Mouse (Mus musculus) gastrocnemius, adult 18-20 months (tissue): Measurements from ENCODE around the gene Ptprg. TPM values are rescaled to one million over a fixed set of nuclear protein-coding genes. Genes with fewer than 3 reads are reported as not detected.
A peak's percentile ranks its signal among the peaks of the same experiment; 100 is the strongest.

Source experiments
- DNase-seq: peaks from one replicate; pipeline ENCODE4 v3.0.0; 2021; ENCODE audit warnings: low spot score
- total RNA-seq, 2 experiments: library from RNA; stranded (reverse); gene quantifications; 2 replicates each; pipeline ENCODE4 v1.2.3; 2021

Ptprg gene
- total RNA-seq, 2 experiments from 2014 or later, result 18.4 to 21.3 TPM

- no peak for DNase-seq
Measured at GRCm38 (mm10) chr14:11615697-11616096, 62.4 kb downstream of the Ptprg start.

DNA sequence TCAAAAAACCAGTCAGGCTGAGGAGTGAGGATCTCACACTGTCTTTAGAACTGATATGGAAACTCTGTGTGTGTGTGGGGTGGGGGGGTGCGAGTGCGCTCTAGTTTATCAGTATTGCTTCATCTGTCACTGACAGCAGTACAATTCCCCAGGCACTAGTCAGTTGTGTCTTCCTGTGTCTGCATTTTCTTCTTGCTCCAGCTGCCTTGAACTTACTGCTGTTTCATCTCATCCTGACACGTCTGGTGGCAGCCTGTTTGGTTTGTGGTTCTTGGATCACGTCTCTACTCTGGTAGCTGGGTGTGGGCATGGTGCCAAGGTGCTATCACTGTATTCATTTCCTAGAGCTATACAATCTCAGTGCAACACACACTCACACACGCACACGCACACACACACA is 64.0 kb downstream of the Ptprg start:
- no peak for DNase-seq

GRCm38 (mm10) chr14:11618140-11618705 is 64.9 kb downstream of the Ptprg start:
- no peak for DNase-seq

DNA sequence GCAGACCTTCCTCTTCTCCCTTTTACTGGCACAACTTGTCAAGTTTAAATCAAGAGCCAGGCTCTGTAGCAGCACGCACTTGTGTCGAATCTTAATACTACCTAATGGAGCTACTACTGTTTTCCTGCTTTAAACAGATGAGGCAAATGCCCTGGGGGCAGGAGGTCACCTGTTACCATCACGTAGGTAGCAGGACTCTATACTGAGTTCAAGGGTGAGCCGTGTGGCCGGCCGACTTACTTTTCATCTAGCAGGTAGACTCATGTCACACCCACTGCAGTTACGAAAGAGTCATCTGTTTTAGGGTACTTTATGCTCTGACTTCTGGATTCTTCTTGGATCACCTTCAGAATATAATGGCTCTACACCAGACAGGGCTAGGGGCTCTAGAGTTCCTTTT is 66.3 kb downstream of the Ptprg start:
- no peak for DNase-seq

GRCm38 (mm10) chr14:11620314-11620713 is 67.0 kb downstream of the Ptprg start:
- DNase-seq, result no peak

- DNase-seq, result no peak
Measured at GRCm38 (mm10) chr14:11620962-11621568, 67.7 kb downstream of the Ptprg start.

GRCm38 (mm10) chr14:11623576-11623975 is 70.2 kb downstream of the Ptprg start:
- DNase-seq, result no peak

DNA sequence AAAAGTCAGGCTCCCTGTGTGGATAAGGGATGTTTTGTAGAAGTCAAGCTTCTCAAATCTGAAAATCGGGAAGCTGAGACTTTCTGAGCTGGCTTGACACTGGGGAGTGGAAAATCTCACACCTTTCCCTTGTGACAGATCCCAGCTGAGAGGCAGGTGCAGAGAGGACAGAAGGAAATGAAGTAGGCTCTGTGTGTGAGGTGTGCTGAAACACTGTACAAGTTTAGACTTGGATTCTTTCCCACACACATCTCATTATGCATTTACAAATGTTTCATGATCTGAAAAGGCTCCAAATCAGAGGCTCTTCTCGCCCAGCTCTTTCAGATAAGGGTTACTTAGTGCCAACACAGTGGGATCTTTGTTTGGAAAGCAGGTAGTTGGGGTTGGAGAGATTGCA is 77.4 kb downstream of the Ptprg start:
- no peak for DNase-seq

GRCm38 (mm10) chr14:11631505-11631904 is 78.2 kb downstream of the Ptprg start:
- DNase-seq, result no peak

DNA sequence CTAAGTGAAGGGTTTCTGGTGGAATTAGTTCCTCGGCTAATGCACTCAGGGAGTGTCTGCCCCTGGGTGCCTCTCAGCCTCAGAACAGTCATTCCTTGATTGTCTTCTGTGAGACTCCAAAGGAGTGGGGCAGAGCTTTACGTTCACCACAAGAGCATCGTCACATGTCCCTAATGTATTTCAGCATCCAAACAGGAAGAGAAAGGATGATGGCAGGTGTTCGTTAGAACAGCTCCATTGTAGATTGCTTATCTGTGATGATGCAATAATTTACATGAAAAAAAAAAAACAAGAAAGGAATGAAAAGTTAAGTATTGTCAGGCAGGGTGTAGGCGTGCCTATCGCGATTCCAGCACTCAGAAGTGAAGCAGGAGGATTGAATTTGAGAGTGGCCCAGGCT is 84.3 kb downstream of the Ptprg start:
- DNase-seq, result no peak

DNA sequence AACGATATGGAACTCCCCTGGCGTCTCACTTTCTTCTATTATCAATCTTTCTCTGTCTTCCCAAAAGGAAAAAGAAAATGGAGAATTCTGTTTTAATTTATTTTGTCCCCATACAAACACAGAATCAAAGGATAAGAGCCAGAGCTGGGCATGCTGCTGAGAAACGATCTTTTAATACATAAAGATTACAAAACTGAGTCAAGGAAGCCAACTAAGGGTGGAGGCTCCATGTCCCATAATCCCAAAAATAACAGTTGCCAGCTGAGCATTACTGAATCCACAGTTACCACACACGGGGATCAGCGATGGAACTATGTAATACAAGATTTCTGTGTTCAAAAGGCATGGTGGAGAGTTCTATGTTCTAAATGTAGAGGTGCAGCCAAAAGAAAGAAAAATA is 86.0 kb downstream of the Ptprg start:
- DNase-seq, result no peak

- DNase-seq, result no peak
Measured at GRCm38 (mm10) chr14:11640372-11640771, 87.0 kb downstream of the Ptprg start.

DNA sequence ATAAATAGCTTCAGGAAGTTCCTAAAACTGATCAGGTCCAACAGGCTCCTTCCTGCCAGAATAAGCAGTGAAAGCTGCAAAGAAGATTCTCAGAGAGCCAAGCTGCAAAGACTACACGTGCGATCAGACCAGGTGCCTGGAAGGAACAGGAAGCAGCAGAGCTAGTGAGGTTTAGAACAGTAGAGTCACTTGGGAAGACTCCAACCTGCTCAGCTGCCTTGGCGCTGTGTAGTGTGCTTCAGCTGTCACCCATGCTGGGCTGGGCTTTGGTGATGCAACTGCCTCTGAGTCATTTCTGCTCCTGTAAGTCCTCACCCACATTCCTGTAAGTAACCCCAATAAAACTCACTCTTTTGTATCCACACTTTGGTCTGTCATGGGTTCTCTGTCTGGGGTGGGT is 87.7 kb downstream of the Ptprg start:
- DNase-seq, result no peak

DNA sequence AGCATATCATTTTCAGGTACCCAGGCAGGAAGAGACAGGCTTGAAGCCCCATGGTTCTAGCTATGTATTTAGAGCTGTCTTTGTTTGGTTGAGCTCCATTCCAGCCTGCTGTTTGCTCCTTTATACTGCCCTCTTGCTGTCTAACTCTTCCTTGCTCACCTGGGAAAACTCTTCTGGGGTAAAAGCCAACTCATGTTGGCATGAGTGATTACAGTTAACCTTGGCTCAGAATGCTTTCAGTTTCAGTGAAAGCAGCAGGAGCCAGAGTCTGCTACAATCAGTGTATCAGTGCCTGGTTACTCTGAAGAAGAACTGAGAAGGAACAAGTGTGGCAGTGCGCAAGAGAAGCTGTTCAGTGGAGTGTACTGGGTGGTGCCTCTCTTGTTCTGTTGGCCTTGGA is 89.6 kb downstream of the Ptprg start:
- no peak for DNase-seq

DNA sequence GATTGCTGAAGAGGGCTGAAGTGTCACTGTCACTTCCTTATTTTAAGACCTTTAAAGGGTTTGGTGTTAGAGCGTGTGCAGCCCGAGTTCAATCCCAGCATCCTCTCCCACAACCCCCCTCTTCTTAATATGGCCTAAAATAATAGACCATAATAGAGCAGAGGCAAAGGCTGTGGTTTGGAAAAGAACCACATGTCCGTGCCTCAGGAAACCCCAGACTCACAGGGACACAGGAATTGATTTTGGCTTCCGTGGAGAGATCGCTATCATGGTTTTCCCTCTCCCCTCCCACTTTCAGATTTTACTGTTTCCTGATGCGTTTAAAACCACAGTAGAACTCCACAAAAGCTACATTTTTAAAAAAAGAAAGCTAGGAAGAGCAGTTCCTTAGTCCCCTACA is 104.0 kb downstream of the Ptprg start:
- DNase-seq, result no peak

DNA sequence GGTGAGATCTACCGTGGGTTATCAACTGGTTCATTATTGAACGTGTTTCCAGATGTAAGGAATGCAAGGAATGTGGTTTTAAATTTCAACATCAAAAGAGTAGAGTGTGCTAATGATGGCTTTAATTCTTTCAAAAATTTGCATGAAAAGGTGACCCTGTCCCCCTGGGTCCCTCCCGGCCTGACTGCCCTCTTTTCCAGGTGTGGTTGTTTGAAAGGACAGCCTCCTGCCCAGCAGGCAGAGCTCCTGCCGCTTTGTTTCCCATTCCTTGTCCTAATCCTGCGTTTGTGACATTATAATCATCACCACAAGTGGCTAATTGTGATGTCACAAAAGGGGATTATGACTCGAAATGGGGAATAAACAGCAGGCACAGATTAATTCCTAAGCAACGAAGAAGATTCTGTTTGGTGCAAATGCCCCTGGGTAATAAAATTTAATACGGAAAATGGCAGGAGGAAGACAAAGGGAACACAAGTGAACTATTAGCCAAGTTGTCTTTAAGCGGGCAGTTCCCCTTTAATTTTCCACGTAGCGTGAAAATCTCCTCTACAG is 110.4 kb downstream of the Ptprg start:
- DNase-seq, result no peak

DNA sequence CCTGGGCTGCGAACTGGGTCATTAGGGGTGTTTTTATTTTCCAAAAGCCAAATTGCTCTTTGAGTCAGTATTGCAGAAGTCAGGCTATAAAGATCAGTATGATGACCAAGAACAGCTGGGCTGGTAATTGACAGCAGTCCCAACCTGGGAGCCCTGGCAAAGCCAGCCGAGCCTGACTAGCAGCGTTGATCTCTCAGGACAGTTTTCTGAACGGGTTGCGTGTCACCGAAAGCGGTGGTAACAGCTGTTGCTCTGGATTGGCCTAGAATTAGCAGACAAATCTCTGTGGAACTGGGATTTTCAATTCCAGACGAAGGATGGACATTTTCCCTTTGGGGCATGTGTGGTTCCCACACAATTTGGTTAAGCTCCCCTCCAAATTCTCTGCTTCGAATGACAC is 111.0 kb downstream of the Ptprg start:
- DNase-seq, result peak; percentile 53

DNA sequence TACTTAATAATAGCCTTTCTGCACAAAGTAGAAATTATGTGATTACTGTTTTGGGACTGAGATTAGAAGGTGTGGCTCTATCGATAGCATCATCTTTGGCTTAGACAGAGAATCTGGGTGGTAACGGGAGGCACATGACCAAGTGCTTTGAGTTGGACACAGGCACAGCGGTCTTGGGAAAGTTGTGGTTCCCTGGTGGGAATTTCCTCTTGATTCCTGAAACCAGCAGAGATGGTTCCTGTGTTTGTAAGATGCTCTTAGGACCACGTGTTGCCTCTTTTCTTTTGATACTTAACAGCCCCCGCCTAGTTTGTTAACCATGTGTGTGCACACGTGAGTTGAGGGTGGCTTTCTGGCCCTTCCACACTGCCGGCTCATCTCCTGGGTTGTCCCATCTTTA is 111.7 kb downstream of the Ptprg start:
- peak; percentile 27 for DNase-seq

- DNase-seq, result no peak
Measured at GRCm38 (mm10) chr14:11667762-11668161, 114.4 kb downstream of the Ptprg start.

GRCm38 (mm10) chr14:11670847-11671246 is 117.5 kb downstream of the Ptprg start:
- no peak for DNase-seq

DNA sequence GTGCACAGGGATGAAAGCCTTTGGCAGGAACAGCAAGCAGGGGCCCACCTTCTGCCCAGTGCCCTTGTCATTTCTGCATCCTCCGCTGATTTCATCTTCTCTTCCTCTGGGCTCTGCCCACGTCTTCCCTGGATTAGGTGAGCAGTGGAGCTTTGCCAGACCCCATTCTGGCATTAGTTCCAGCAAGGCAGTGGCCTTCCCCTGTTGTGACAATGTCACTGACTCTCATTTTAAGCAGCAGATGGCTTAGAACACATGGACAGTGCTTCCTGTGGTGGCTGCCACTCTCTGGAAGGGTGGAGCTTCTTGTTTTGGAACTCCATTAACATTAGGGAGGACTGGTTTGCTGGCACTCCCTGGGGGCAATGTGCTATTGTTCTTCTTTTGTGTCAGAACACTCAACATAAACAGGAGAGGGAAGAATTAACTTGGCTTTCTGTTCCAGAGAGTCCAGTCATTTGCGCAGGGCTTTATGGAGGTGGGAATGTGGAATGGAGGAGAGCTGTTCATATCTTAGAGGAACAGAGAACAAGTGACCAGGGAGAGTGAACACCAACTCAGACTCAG is 119.7 kb downstream of the Ptprg start:
- no peak for DNase-seq

DNA sequence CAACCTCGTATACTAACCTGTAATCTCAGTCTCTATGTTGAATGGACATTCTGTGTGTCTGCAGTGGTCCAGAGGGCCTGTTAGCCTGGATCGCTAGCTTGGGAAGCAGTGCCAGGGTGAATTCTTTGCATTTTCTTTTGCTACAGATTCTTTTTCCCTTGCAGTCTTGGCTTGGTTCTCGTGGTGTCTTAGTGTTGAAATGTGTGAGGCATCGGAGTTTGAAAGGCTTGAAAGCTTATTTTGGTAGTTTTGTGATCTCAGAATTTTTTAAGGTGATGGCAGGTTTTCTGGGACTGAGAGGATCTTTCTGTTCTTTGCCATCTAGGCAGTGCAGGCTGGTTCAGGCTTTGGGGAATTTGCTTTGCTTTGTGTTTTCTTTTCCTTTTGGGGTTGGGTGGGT is 124.9 kb downstream of the Ptprg start:
- no peak for DNase-seq

DNA sequence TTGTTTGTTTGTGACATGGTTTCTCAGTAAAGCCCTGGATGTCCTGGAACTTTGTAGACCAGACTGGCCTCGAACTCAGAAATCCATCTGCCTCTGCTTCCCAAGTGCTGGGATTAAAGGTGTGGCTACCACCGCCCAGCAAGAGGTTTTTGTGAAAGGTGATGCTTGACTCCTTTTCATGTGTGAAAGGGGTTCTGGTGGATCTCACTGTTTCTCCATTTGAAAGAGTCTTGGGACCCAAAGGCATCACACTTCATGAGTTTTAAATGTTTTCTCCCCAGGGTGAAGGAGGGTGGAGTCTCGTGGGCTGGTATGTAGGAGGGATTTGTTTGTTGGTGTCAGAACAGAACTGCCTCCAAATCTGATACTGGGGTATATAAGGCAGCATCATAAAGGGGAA is 126.4 kb downstream of the Ptprg start:
- no peak for DNase-seq
